ENCODE assay signal across 20 mouse cellular contexts in genomic region chr11:49100409-49100808, GRCm38 (mm10). TPM values are rescaled to one million over a fixed set of nuclear protein-coding genes. Genes with fewer than 3 reads are reported as not detected.
DNase-seq lines count a peak whose midpoint lies in the region; ATAC-seq and TF ChIP-seq lines count a peak whose summit lies in the region.
"Had no signal": no experiment of that assay in that cellular context is flagged by ENCODE, and none has a peak within 500 bp of the region (broad histone marks: within the 10 kb centered on the region; RNA-seq: fewer than 3 reads in every experiment).

No protein-coding gene starts in this region.

- in situ Hi-C loops in CH12.LX (cut with MboI; ENCODE audit: low pct_ligation_motif_present, low pct_unique_long_range_greater_than_20kb, low sequenced_read_pairs): loop anchor here (5.0 to 25.0 kb wide), 3 partner anchors 162 to 303 kb away; partner anchors contain the start of gene Irgm1

- WGBS in cerebellum, adult 2 months: 80% methylated on average over 3 of the region's 3 CpGs

- H3K27ac ChIP-seq in CH12.LX (ENCODE audit: insufficient read depth, low read depth): no peak overlapping the region; the same call in 1 of the 2 replicates
- H3K27ac ChIP-seq in cerebellum, adult 2 months (ENCODE audit: insufficient read depth, low read length): no peak overlapping the region
- H3K27ac ChIP-seq: kidney, embryonic 15.5 days; stomach, embryonic 15.5 days had no signal

- TF ChIP-seq POLR2A in CH12.LX (IDR thresholded peaks at IDR 0.05; ENCODE audit: low read depth, low read length): peak; percentile 81
- TF ChIP-seq POLR2A in cerebellum, adult 2 months (IDR thresholded peaks at IDR 0.05; ENCODE audit: borderline replicate concordance, insufficient read depth, low read length): no peak

- DNase-seq in A20 (ENCODE audit: low read depth, low spot score): peak; percentile 60
- DNase-seq in CH12.LX (ENCODE audit: extremely low read depth): peak; percentile 95
- DNase-seq in kidney, postnatal 14 days: no peak
- no peak for DNase-seq in Muller cell, postnatal 12 days (ENCODE audit: inconsistent ontology term)
- no peak for DNase-seq in cerebellum, adult 2 months
- DNase-seq: adrenal gland, postnatal 14 days; heart, postnatal 14 days; left cerebral cortex, postnatal 4 days; right cerebral cortex, postnatal 25 days had no signal

- H3K9me3 ChIP-seq in CH12.LX (replicated peaks; ENCODE audit: low read length): no peaks in the 10 kb centered on the region
- H3K9me3 ChIP-seq: kidney, embryonic 15.5 days; stomach, embryonic 15.5 days had no signal

- H3K4me2 ChIP-seq in CH12.LX (ENCODE audit: insufficient read depth, low read depth, poor library complexity, severe bottlenecking): peak overlapping the region; percentile 79
- H3K4me2 ChIP-seq: kidney, embryonic 15.5 days; stomach, embryonic 15.5 days had no signal

- no peaks in the 10 kb centered on the region for H3K79me2 ChIP-seq in CH12.LX (replicated peaks; ENCODE audit: control insufficient read depth, extremely low read depth, insufficient read depth, poor library complexity, severe bottlenecking)

- peak overlapping the region; percentile 93 for H3K9ac ChIP-seq in CH12.LX (ENCODE audit: insufficient read depth, low read depth)
- H3K9ac ChIP-seq: kidney, embryonic 15.5 days; stomach, embryonic 15.5 days had no signal

- H3K36me3 ChIP-seq in CH12.LX (replicated peaks in 1 of 2; ENCODE audit: control insufficient read depth in 1 of 2, insufficient read depth in 1 of 2, low read length in 1 of 2): peaks cover 0 to 3% of the 10 kb centered on the region in 2 experiments
- H3K36me3 ChIP-seq: kidney, embryonic 15.5 days; stomach, embryonic 15.5 days had no signal

- TF ChIP-seq EP300 in CH12.LX (IDR thresholded peaks at IDR 0.05; ENCODE audit: low read length): peak; percentile 94

- no peak; the same call in none of the 2 replicates for TF ChIP-seq RAD21 in CH12.LX (IDR thresholded peaks at IDR 0.05; ENCODE audit: low read depth, low read length)

- peak overlapping the region; percentile 42 to 57 (median 56) for H3K4me3 ChIP-seq in CH12.LX (replicated peaks in 1 of 3; ENCODE audit: low read depth in 2 of 3, low read length in 2 of 3, poor library complexity in 1 of 3)
- H3K4me3 ChIP-seq in cerebellum, adult 2 months (replicated peaks; ENCODE audit: insufficient read depth, low read depth, low read length): no peak overlapping the region
- H3K4me3 ChIP-seq: kidney, embryonic 15.5 days; stomach, embryonic 15.5 days had no signal

- peaks cover 6 to 43% of the 10 kb centered on the region in 2 experiments; a peak in 3 of 4 replicates for H3K4me1 ChIP-seq in CH12.LX (ENCODE audit: control insufficient read depth in 1 of 2, insufficient read depth in 2 of 2)
- no peaks in the 10 kb centered on the region for H3K4me1 ChIP-seq in cerebellum, adult 2 months (ENCODE audit: control insufficient read depth, insufficient read depth, low read length)
- H3K4me1 ChIP-seq: stomach, embryonic 15.5 days had no signal

- no peaks in the 10 kb centered on the region for H3K27me3 ChIP-seq in CH12.LX (replicated peaks)
- H3K27me3 ChIP-seq in cerebellum, adult 2 months (ENCODE audit: control insufficient read depth, insufficient read depth, low read length): no peaks in the 10 kb centered on the region
- H3K27me3 ChIP-seq: kidney, embryonic 15.5 days; Patski; stomach, embryonic 15.5 days had no signal

- ATAC-seq in erythroid progenitor cell, adult 5-6 weeks (replicated peaks; ENCODE audit: low FRiP score, poor library complexity, severe bottlenecking): peak; percentile 76
- ATAC-seq in monocyte, adult 5-6 weeks (replicated peaks; ENCODE audit: insufficient number of reproducible peaks, low FRiP score, low TSS enrichment, poor library complexity, severe bottlenecking): peak; percentile 75
- ATAC-seq: midbrain, embryonic 16.5 days; Patski had no signal

- dilution Hi-C loops in CH12.LX (cut with MboI; ENCODE audit: extremely low pct_ligation_motif_present, extremely low pct_unique_long_range_greater_than_20kb, low sequenced_read_pairs): no loop called here

- no peak for TF ChIP-seq CTCF in CH12.LX (conservative IDR thresholded peaks at IDR 0.05 in 1 of 2, IDR thresholded peaks at IDR 0.05 in 1 of 2; ENCODE audit: low read depth in 2 of 2, low read length in 2 of 2)
- TF ChIP-seq CTCF in cerebellum, adult 2 months (IDR thresholded peaks at IDR 0.05; ENCODE audit: borderline replicate concordance, insufficient read depth, low read depth, low read length): no peak

TF ChIP-seq in CH12.LX, 34 proteins besides CTCF, POLR2A, EP300 and RAD21 (continues in another document):
- TF ChIP-seq E2F4 (IDR thresholded peaks at IDR 0.05; ENCODE audit: insufficient replicate concordance, low read depth, low read length) (no peak), RCOR1 (conservative IDR thresholded peaks at IDR 0.05; ENCODE audit: low read depth, low read length) (peak; percentile 92), IRF4 (IDR thresholded peaks at IDR 0.05; ENCODE audit: low read depth, low read length) (peak; percentile 98), ZKSCAN1 (IDR thresholded peaks at IDR 0.05; ENCODE audit: borderline replicate concordance, low read depth, low read length) (no peak), MXI1 (IDR thresholded peaks at IDR 0.05; ENCODE audit: low read depth, low read length) (peak; percentile 86), MYC (IDR thresholded peaks at IDR 0.05; ENCODE audit: low read depth, low read length) (peak; percentile 92), TBP (conservative IDR thresholded peaks at IDR 0.05; ENCODE audit: low read depth, low read length) (peak; percentile 91), PAX5 (IDR thresholded peaks at IDR 0.05; ENCODE audit: low read length) (no peak), USF2 (conservative IDR thresholded peaks at IDR 0.05; ENCODE audit: low read depth, low read length) (no peak), CHD1 (IDR thresholded peaks at IDR 0.05; ENCODE audit: low read depth, low read length) (no peak), NRF1 (IDR thresholded peaks at IDR 0.05; ENCODE audit: low read depth, low read length) (no peak), ZNF384 (IDR thresholded peaks at IDR 0.05; ENCODE audit: low read depth, low read length) (no peak), SIN3A (IDR thresholded peaks at IDR 0.05; ENCODE audit: low read length) (peak; percentile 95), HCFC1 (IDR thresholded peaks at IDR 0.05; ENCODE audit: low read depth, low read length) (peak; percentile 81), MAFK (IDR thresholded peaks at IDR 0.05; ENCODE audit: insufficient replicate concordance, low read length) (peak; percentile 80), ETS1 (conservative IDR thresholded peaks at IDR 0.05; ENCODE audit: low read depth, low read length) (peak; percentile 82), KAT2A (IDR thresholded peaks at IDR 0.05; ENCODE audit: insufficient replicate concordance, low read length) (peak; percentile 76; the same call in 1 of the 2 replicates), UBTF (IDR thresholded peaks at IDR 0.05; ENCODE audit: low read depth, low read length) (no peak), MEF2A (IDR thresholded peaks at IDR 0.05; ENCODE audit: borderline replicate concordance, low read depth, low read length) (peak; percentile 88), ELF1 (IDR thresholded peaks at IDR 0.05; ENCODE audit: low read depth, low read length) (peak; percentile 98), ZC3H11A (IDR thresholded peaks at IDR 0.05; ENCODE audit: low read depth, low read length) (no peak)

RNA-seq across cellular contexts. Expression of gene Olfr1396, which starts 14.3 kb away (rescaled TPM):
- total RNA-seq in CH12.LX (2012; rRNA removed): not detected in 2 replicates
- not detected in 2 replicates for total RNA-seq in CH12.LX (2014; rRNA removed)
- polyA plus RNA-seq in CH12.LX (2012; ENCODE audit: insufficient read length, low read depth): not detected in 2 replicates
- total RNA-seq in erythroid progenitor cell, adult 5-6 weeks (2015; ENCODE audit: low replicate concordance): not detected in 2 replicates
- total RNA-seq in erythroid progenitor cell, adult 5-6 weeks (2017; ENCODE audit: low replicate concordance): not detected in 2 replicates
- not detected in 3 replicates for total RNA-seq in monocyte, adult 5-6 weeks (2017)
- not detected in 2 replicates for polyA plus RNA-seq in cerebellum, adult 2 months (2012; rRNA removed)
- total RNA-seq: layer of hippocampus, postnatal 10 days; left cerebral cortex, postnatal 4 days had no signal
- polyA plus RNA-seq: frontal cortex, adult 2 months; kidney, embryonic 15.5 days; lung, embryonic 16.5 days; midbrain, embryonic 16.5 days; neural tube, embryonic 14.5 days; Patski; stomach, embryonic 15.5 days had no signal

RNA-seq across cellular contexts. Expression of gene Ifi47, which starts 24.0 kb away (rescaled TPM):
- total RNA-seq in CH12.LX (2012; rRNA removed) (6.2 and 7.2 TPM in 2 replicates), CH12.LX (2014; rRNA removed) (2.3 and 2.8 TPM in 2 replicates)
- 2.7 and 3.2 TPM in 2 replicates for polyA plus RNA-seq in CH12.LX (2012; ENCODE audit: insufficient read length, low read depth)
- 54.1 and 55.9 TPM in 2 replicates for total RNA-seq in erythroid progenitor cell, adult 5-6 weeks (2015; ENCODE audit: low replicate concordance)
- 17.2 and 18.8 TPM in 2 replicates for total RNA-seq in erythroid progenitor cell, adult 5-6 weeks (2017; ENCODE audit: low replicate concordance)
- 23.6 to 98.9 TPM (median 35.3 TPM) in 3 replicates for total RNA-seq in monocyte, adult 5-6 weeks (2017)
- 1.6 TPM in 2 replicates for polyA plus RNA-seq in cerebellum, adult 2 months (2012; rRNA removed)
- polyA plus RNA-seq: neural tube, embryonic 14.5 days had no signal

RNA-seq across cellular contexts. Expression of gene Tgtp2, which starts 36.4 kb away (rescaled TPM):
- 0.08 TPM in 1 of 2 replicates, not detected in the other for total RNA-seq in CH12.LX (2012; rRNA removed)
- 0.07 and 0.43 TPM in 2 replicates for total RNA-seq in CH12.LX (2014; rRNA removed)
- polyA plus RNA-seq in CH12.LX (2012; ENCODE audit: insufficient read length, low read depth): 0.18 TPM in 1 of 2 replicates, not detected in the other
- total RNA-seq in erythroid progenitor cell, adult 5-6 weeks (2015; ENCODE audit: low replicate concordance): 10.5 and 29.3 TPM in 2 replicates
- 19.6 and 28.1 TPM in 2 replicates for total RNA-seq in erythroid progenitor cell, adult 5-6 weeks (2017; ENCODE audit: low replicate concordance)
- total RNA-seq in monocyte, adult 5-6 weeks (2017): 15.9 to 85.7 TPM (median 25.2 TPM) in 3 replicates
- 1.4 and 2.3 TPM in 2 replicates for polyA plus RNA-seq in cerebellum, adult 2 months (2012; rRNA removed)
- total RNA-seq: left cerebral cortex, postnatal 4 days had no signal
- polyA plus RNA-seq: kidney, embryonic 15.5 days; midbrain, embryonic 16.5 days; neural tube, embryonic 14.5 days had no signal

RNA-seq across cellular contexts. Expression of gene Olfr1395, which starts 41.7 kb away (rescaled TPM):
- not detected in 2 replicates for total RNA-seq in CH12.LX (2012; rRNA removed)
- total RNA-seq in CH12.LX (2014; rRNA removed): not detected in 2 replicates
- polyA plus RNA-seq in CH12.LX (2012; ENCODE audit: insufficient read length, low read depth): not detected in 2 replicates
- not detected in 2 replicates for total RNA-seq in erythroid progenitor cell, adult 5-6 weeks (2015; ENCODE audit: low replicate concordance)
- not detected in 2 replicates for total RNA-seq in erythroid progenitor cell, adult 5-6 weeks (2017; ENCODE audit: low replicate concordance)
- not detected in 3 replicates for total RNA-seq in monocyte, adult 5-6 weeks (2017)
- 0.11 TPM in 1 of 2 replicates, not detected in the other for polyA plus RNA-seq in cerebellum, adult 2 months (2012; rRNA removed)
- total RNA-seq: adrenal gland, postnatal 14 days; heart, postnatal 14 days; layer of hippocampus, postnatal 10 days; left cerebral cortex, postnatal 4 days had no signal
- polyA plus RNA-seq: kidney, embryonic 15.5 days; lung, embryonic 16.5 days; midbrain, embryonic 16.5 days; neural tube, embryonic 14.5 days; Patski; stomach, embryonic 15.5 days; urinary bladder, adult 2 months had no signal

RNA-seq across cellular contexts. Expression of gene 9930111J21Rik2, which starts 49.4 kb away (rescaled TPM):
- total RNA-seq in CH12.LX (2012; rRNA removed): 6.9 and 9.9 TPM in 2 replicates
- total RNA-seq in CH12.LX (2014; rRNA removed): 18.5 and 21.4 TPM in 2 replicates
- 20.7 and 22.7 TPM in 2 replicates for polyA plus RNA-seq in CH12.LX (2012; ENCODE audit: insufficient read length, low read depth)
- total RNA-seq in erythroid progenitor cell, adult 5-6 weeks (2015; ENCODE audit: low replicate concordance): 19.1 and 19.3 TPM in 2 replicates
- 13.3 and 13.7 TPM in 2 replicates for total RNA-seq in erythroid progenitor cell, adult 5-6 weeks (2017; ENCODE audit: low replicate concordance)
- 84.2 to 227 TPM (median 114 TPM) in 3 replicates for total RNA-seq in monocyte, adult 5-6 weeks (2017)
- 0.88 and 1.00 TPM in 2 replicates for polyA plus RNA-seq in cerebellum, adult 2 months (2012; rRNA removed)

Comparison
In these comparisons a context has a peak if more than half of its experiments do, and no peak if none do; other contexts are left out.
1. DNase-seq: peak in A20 (single experiment) and CH12.LX (single experiment); none in kidney, postnatal 14 days (single experiment), Muller cell, postnatal 12 days (single experiment) and cerebellum, adult 2 months (0 of 2).
2. RNA of gene Tgtp2, which starts 36.4 kb away (total RNA-seq): 10.5 to 29.3 TPM in erythroid progenitor cell, adult 5-6 weeks and 15.9 to 85.7 TPM in monocyte, adult 5-6 weeks; 0.07 to 0.43 TPM in CH12.LX; every median in the first group is over 4 times any median in the second.